Mouse (Mus musculus) 3T3-L1 (cell line): Measurements from ENCODE around the gene Napa.
A peak's percentile ranks its signal among the peaks of the same experiment; 100 is the strongest.

Experiments
- DNase-seq: peaks from one replicate; pipeline ENCODE4 v3.0.0-alpha.2; 2015; ENCODE audit warnings: low read depth, low spot score

Gene Napa

DNA sequence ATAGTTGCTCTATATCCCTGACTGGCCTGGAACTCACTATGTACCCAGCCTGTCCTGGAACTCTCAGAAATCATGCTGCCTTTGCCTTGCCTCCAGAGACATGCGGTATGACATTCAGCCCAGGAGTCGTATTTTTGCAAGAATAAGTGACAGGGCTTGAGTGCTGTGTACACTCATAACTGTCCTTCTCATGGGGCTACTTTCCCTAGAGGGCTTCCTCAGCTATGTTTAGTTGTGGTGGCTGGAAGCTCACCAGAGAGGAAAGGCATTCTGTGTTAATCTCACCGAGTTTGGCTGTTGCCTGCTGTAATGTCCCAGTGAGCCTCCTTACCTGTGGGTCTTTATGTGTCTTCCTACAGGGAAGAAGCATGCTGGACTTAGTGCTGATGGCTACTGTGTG, 3.7 kb upstream of the Napa start:
- DNase-seq = no peak

DNA sequence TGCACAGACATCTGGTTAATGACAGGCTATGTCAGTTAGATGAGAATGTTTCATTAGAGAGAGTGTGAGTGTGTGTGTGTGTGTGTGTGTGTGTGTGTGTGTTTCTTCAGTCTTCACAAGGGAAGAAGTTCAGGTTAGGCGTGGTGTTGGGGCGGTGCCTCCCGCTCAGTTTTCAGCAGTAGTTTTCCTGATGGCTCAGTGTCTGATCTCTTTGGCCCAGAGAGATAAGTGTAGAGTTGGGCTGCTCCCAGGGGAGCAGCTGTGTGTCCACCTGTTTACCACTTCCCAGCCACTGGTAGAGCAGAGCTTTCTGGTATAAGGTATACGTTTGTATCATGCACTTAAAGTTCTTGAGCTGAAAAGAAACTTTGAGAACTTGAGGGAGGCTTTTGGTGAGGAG, 1.6 kb downstream of the Napa start:
- DNase-seq = no peak

DNA sequence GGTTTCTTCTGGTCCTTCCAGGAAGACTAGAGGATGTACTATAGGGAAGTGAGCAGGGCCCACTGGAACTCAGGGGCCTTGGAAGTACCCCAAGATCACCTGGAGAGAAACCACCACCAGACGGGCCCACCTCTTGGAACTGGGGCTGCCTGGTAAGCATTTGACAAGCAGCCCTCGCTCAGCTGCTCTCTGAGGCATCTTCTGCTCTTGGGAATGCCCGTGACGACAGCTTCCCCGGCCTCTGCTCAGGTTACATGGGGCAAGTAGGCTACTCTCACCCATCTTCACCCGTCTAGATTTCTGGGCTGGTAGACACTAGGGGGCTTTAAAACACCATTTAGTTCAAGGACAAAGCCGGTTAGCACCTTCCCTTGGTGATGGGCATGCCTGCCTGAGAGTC, 2.8 kb downstream of the Napa start:
- no peak for DNase-seq

DNA sequence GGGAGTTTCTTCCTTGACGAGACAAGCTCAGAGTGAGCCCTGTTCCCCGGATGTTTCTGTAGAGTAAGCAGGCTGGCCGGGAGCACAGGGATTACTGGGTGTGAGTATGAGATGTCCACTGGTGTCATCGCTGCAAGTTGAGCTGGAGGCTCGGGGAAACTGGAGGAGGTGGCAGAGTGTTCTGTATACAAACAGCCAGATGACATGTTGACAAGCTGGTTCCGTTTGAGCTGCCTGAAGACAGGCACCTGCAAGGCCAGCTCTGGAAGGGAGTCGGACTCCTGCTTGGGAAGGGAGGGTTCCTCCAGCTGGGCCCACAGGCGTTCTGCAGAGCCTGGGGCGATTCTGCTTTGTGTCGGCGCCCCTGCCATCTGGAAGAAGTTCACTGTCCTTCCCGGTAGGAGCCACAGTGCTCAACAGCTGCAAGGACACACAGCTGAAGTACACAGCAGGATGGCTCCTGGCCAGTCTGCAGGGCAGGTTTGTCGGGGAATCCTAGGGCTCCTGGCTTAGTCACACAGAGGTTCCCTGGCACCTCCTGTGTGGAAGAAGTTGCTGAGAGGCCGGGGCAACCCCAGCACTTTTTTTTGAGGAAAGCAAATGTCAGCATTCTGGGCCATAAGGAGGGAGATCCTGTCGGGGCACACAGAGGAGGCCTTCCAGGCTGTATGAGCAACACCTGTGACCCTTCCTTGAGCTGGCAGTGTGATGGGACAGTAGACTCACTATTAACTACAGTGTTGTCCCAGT, 3.6 kb downstream of the Napa start:
- no peak for DNase-seq

DNA sequence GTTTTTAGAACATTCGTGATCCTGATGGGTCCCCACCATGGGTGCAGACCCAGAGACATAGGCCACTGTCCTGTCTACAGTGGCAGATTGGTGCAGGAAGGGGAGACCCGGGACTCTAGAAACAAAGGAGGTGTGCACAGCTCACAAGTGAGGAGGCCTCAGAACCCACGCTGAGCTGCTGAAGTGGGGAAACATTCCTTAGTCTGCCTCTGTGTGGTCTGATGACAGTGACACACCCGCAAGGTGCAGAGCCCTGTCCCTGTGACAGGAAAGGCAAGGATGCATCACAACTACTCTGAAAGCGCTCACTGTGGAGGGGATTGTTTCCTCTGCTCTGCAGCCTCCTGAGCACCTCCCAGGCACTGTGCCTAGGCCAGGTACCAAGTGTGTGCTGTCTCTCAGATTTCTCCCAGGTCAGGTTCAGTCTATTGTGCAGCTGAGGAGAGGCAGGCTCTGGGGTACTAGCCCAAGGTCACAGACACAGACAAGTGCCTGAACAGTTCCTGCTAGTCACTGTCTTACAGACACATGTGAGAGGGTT, 4.5 kb downstream of the Napa start:
- no peak for DNase-seq

DNA sequence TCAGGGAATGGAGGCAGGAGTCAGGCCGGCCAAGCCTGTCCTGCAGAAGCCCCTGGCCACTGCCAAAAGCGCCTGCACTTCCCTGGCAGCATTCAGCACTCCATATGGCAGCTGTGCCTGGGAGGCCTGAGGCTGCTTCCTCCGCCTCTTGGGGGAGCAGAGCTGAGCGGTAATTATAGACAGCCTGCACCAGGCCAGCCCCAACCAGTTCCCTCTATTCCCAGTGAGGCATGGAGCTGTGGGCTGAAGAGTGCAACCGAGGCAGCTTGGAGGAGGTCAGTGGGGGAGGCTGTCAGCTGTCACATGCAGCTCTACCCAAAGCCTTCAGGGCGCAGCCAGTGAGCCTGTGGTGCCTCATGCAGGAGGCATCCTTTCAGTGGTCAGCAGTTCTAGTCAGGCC, 5.5 kb downstream of the Napa start:
- DNase-seq = peak; percentile 65

DNA sequence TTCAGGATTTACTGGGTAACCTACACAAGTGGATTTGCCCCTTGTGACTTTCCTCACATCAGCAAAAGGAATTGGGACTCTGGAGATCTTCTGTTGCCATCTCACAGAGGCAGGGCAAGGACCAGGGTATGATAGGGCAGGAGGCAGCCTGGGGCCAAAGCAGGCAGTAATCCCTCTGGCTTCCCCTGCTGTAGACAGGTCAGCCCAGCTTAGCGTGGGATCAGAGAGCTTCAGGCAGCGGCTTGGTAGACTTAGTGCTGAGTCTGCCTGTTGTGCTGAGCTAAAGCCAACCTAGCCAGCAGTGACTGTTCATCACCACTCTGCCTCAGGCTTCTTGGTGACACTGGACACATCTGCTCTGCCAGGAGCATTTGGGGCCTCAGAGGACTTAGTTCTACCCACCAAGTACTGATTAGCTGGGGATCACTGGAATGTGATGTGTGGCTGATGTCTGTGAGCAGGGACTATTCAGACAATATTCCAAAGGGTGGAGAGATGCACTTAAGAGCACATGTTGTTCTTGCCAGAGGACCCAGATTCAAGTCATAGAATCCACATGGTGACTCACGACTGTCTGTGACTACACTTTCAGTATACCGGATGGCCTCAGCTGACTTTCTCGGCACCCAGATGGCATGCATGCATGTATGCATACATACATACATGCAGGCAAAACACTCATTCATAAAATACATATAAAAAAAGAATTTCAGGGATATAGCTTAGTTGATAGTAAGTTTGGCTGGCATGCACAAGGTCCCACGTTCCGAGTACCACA, 6.5 kb downstream of the Napa start:
- DNase-seq = no peak

DNA sequence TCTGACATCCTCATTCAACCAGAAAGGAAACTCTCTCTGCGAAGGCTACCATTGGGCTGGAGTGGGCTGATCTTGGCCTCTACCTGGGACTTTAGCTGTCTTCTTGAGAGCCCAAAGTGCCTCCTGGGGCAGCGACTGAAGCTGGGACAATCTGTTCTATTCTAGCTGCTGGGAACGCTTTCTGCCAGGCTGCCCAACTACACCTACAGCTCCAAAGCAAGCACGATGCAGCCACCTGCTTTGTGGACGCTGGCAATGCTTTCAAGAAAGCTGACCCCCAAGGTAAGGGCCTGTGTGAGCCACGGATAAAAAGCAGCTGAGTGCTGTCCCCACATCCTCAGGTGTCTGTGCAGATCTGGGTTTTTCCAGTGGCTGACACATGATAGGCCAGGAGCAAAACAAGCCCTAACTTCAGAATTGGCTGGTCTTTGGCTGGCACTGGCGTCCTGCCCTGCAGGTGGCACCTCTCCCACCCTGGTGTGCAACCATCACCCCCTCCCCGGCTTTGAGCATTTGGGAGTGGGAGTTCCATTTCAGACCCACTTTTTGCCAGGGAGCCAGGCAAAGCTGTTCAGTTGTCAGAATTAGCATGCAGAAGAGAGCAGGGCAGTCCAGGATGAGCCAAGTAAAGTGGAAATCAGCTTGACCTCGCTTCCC, 10.8 kb downstream of the Napa start:
- DNase-seq = no peak

DNA sequence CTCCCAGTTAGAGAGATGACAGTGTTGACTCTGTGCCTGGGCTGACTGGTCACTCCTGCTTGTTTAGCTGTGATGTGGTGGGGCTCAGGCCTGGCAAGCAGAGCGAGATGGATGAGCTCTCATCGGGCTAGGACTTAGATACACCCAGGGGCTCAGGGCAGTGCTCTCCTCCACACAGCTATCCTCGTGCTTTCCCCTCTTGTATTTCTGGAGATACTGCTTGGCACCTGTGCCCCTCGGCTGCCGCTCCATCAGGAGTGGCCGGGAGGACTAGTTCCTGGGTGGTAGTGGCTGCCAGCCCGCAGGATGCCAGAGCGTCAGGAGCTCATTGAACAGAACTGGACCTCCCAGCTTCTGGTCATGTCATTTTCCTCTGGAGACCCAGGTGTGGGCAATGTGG, 11.9 kb downstream of the Napa start:
- DNase-seq = no peak

DNA sequence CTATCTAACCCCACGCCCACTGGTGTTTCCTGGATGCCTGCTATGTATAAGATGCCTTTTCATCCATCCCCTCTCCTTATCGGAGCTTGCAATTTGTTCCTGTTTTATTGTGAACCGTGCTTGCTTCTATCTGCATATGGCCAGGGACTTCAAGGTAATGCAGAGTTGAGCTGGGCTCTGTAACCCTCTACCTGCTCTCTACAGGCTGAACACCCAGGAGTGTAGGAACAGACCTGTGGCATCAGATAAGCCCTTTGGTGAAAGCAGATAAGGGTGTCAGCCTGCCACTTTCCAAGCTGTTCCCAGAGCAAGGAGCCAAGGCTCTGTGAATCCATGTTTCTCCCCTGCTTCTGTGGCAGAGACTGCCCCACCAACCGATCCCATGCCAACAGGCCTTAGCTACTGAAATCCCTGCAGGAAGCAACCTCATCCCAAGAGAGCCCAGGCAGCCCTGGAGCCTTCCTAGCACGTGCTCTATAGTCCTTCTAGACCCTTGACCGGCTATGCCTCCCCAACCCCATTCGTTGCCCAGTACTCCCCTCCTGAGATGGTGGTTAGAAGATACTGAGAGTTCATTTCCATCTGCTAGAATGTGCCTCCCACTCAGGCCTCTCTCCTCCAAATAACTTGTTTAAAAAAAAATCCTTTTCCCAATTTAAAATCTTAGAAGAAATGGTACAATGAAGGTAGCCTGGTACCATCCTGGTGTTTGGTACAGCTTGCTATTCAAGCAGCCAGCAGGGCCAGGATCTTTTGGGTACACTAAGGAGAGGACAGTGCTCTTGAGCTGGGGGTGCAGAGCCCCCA, 13.2 kb downstream of the Napa start:
- DNase-seq = no peak

DNA sequence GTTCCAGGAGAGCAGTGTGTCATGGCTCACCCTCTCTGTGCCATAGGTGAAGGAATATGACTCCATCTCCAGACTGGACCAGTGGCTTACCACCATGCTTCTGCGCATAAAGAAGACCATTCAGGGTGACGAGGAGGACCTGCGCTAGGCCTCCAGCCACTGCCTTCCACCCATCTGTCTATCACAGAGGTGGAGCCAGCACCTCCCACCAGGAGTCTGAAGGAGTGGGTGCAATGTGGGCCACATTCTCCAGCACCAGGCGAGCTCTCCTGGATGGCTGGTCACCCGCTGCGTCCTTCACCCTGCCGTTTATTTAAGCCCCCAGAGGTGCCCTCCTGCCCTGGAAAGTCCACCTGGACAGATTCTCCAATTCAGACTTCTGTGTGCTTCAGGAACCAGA, 18.2 kb downstream of the Napa start:
- no peak for DNase-seq

DNA sequence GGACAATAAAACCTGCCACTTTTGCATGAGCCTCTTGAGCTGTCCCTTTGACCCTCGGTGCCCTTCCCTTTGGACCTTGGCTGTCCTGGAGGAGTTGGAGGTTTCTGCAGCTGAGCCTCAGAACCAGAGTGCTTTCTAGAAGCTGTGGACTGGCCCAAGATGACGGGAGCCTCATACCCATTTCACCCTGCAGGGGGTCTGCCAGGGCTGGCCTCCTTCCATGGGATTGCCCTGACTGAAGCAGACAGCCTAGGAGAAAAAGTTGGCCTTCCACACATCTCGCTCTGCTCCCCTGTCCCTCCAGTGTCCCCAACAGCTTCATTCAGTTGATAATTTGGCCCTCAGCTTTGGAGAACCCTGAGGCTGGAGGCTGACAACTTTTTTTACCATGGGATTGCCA, 18.8 kb downstream of the Napa start:
- no peak for DNase-seq

DNA sequence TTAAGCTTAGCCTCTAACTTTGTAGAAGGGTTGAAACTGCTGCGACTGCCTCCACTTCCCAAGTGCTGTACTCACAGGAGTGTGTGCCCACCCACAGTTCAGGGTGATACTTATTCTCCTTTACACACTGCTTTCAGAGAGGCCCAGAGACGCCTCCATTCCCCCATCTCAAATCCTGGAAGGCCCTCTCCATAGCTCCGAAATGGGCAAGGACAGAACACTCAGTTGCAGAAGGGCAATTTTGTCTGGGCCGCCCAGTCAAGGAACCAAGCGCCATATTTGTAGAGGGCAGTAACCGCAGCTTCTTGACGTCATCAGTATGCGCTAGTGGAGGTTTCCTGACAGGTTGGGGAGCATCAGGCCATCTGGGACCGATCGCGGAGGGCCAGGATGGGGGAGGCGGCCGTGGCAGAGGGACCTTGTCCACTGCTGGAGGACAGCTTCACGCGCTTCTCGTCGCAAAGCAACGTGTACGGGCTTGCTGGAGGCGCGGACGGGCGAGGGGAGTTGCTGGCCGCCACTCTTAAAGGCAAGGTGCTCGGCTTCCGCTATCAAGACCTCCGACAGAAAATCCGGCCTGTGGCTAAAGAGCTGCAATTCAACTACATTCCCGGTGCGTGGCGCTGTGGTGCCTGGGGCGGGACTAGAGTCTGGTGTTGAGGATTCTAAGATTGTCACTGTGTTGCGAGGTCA, 21.5 kb downstream of the Napa start, which contains the start of gene Kptn:
Gene Kptn, plus strand, starts transcription at position 327 of the 693 bp plus-strand sequence.
- DNase-seq = peak; percentile 92

DNA sequence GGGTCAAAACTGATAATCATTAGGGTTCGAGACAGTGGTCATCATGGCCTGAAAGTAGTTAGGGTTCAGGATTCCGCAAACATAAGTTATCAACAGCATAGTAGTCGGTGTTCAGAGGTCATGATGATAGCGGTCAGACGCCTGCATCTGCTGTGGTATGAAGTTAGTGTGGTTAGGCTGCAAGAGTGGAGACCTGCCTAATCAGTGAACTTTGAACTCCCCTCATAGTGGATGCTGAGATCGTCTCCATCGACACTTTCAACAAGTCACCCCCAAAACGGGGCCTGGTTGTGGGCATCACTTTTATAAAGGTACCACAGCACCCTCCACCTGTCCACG, 22.0 kb downstream of the Napa start:
- DNase-seq = no peak

DNA sequence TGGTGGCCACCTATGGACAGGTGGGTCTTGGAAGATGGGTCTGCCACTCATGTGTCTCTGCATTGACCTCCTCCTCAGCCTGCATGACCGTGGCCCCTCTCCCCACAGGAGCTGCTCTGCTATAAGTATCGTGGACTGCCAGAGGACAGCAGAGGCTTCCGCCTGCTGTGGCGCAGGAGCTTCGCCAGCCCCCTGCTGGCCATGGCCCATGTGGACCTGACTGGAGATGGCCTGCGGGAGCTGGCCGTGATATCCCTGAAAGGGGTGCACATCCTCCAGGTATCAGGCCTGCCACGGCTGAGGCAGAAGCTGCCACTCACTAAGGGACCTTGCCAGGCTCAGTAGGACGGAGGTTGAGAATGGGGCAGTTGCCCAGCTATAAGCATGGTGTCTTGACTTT, 27.6 kb downstream of the Napa start:
- DNase-seq = no peak

DNA sequence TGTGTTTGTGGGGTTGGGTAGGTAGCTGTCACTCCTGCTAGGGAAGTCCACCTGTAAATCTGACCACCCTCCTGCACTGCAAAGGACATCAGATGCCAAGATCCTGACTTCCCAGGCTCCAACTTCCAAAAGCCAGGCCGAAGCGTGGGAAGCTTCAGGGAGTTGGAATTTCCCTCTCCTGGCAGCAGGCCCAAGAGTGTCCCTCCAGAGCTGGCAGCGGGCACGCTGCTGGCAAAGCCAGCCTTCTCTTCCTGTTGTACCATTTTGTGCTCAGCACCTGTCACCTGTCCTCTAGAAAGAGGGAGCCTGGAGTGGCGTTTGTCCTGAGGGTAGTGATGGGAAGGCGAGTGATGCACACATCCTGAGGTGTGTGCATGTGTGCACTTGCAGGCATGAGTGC, 30.1 kb downstream of the Napa start:
- no peak for DNase-seq

DNA sequence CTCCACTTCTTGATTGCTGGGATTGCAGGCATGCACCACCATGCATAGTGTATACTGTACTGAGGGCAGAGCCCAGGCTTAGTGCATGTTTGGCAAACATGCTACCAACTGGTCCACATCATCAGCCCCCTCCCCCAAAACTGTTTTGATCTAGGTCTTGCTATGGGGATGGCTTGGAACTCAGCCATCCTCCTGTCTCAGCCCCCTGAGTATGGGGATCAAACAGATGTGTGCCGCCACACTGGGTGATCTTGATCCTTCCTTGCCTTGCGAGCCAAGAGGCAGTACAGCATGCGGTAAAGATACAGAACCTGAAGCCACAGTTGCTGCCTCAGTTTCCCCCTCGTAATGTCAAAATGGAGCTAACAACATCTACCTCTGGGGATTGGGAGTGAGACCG, 30.6 kb downstream of the Napa start:
- no peak for DNase-seq

DNA sequence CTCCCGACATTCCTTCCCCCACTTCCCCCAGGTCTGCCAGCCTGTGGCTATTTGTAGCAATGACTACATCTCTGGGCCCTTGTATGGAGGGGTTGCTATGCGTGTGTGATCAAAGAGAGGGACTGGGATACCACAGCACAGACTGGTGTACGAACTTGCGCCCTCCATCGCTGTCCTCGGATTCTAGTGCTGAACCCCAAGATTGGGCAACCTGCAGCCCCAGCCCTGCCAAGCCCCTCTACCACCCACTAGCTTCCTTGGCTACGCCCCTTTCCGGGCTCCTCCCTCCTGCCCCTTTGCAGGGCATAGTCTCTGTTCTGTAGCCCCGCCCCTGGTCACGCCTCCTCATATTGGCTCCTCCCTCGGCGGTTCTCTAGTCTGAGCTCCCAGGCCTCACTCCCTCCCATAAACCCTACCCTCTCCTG, 31.2 kb downstream of the Napa start, which contains the start of gene Slc8a2:
Gene Slc8a2, plus strand, starts transcription at position 406 of the 425 bp plus-strand sequence.
- DNase-seq = peak; percentile 7

DNA sequence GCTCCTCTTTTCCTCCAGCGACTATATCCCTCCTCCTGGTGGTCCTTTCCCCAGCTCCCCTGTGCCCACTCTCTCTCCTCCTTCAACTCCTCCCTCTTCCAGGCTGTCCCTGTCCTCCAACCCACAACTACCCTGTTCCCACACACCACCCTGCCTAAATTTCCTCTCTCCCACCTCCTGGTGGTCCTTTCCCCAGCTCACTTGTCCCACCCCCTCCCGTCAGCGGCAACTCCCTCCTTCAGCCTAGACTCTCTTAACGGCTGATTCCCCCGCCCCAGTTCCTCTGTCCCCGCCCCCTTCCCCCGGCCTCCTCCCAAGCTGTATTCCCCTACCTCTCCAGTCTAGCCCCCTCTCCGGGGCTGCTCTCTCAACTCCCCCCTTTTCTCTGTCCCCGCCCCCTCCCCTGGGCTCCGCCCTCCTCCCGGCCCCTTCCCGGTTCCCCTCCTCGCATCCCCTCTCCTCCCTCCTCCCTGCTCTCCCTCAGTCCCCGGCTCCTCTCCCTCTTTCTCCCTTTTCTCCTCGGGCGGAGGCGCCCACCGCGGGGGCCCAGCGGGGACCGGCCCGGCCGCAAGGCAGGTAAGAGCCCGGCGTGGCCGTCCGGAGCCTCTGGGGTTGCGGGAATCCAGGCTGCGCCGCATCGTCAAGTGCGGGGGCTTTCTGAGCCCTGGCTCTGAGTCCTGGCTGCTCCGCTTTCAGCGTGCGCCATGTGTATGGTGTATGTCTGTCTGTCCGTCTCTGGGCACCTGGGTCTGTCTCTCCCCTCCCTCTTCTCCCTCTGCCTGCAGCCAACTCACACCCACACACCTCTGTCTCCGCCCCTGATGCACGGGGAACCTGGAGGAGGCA, 31.8 kb downstream of the Napa start:
- DNase-seq = no peak
